Mouse (Mus musculus): ENCODE measurements around the gene Gabra5.

DNA sequence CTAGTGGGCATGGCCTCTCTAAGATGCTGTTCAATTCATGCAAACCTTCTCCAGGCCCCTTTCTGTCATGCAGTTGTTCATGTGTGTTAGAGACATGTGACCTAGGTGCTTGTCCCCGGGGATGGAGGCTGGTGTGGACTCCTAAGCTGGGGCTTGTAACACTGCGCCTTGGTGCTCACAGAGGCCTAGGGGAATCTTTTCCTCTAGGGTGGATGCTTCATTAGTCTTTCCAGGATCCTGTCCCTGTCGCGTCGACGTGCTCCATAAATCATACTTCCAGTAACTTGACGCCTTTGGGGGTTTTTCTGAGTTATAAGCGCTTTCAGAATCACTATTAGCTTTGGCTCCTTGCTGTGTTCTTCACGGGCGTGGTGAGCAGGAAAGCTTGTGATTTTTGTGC is 22.8 kb upstream of the Gabra5 start:
- TF ChIP-seq POLR2A (IDR thresholded peaks at IDR 0.05; ENCODE audit: extremely low read depth, insufficient read depth, low read length) (no peak), CTCF (IDR thresholded peaks at IDR 0.05; ENCODE audit: extremely low read depth, insufficient read depth, low read length) (no peak)

Data from cortical plate, adult 2 months (tissue).